Mouse (Mus musculus) lung, embryonic 16.5 days (tissue): Measurements from ENCODE around the gene Gm49395. TPM values are rescaled to one million over a fixed set of nuclear protein-coding genes. Genes with fewer than 3 reads are reported as not detected.

Experiments used
- ATAC-seq: fragments of 200-750 bp; cut with Nextera tagmentation; 2 replicates; pipeline ENCODE4 v1.8.0; 2017; ENCODE audit warnings: low read depth, mild to moderate bottlenecking, moderate library complexity
- H3K27ac ChIP-seq: fragments of 300-500 bp; sonication (generic); 2 replicates; pipeline ENCODE4 v1.5.1; 2014; ENCODE audit warnings: mild to moderate bottlenecking, control low read depth, low read length
- H3K27me3 ChIP-seq: fragments of 300-500 bp; sonication (generic); 2 replicates; pipeline ENCODE4 v1.6.1; 2014; ENCODE audit warnings: low read depth, low read length, mixed read lengths; ENCODE audit not compliant: control insufficient read depth, insufficient read depth
- H3K36me3 ChIP-seq: fragments of 300-500 bp; sonication (generic); 2 replicates; pipeline ENCODE4 v1.6.1; 2014; ENCODE audit warnings: low read length; ENCODE audit not compliant: control insufficient read depth, insufficient read depth
- H3K4me1 ChIP-seq: fragments of 300-500 bp; sonication (generic); replicated peaks from 2 replicates; pipeline ENCODE4 v1.6.1; 2014; ENCODE audit warnings: low read length, mixed read lengths; ENCODE audit not compliant: control insufficient read depth, insufficient read depth
- H3K4me2 ChIP-seq: fragments of 300-500 bp; sonication (generic); 2 replicates; pipeline ENCODE4 v1.6.1; 2014; ENCODE audit warnings: low read depth, low read length, control low read depth
- H3K4me3 ChIP-seq: fragments of 300-500 bp; sonication (generic); 2 replicates; pipeline ENCODE4 v1.5.1; 2014; ENCODE audit warnings: mild to moderate bottlenecking, low read length, control low read depth
- H3K9ac ChIP-seq: fragments of 300-500 bp; sonication (generic); 2 replicates; pipeline ENCODE4 v1.6.1; 2014; ENCODE audit warnings: low read length, control low read depth
- H3K9me3 ChIP-seq: fragments of 300-500 bp; sonication (generic); 2 replicates; pipeline ENCODE4 v1.6.1; 2016; ENCODE audit warnings: low read length; ENCODE audit not compliant: control insufficient read depth
- WGBS: fragments of 180-500 bp; shearing (Covaris S2); extraction: QIAGEN DNeasy Blood & Tissue Kit; methylation state at CpG from one replicate; pipeline ENCODE4 v1.1.7; 2014; 5-methylcytosine and 5-hydroxymethylcytosine counted together
- polyA plus RNA-seq: library from polyadenylated mRNA; unstranded; fragments of >200 nt; fragmentation: Nextera tagmentation; extraction: Ambion mirVana; gene quantifications from 2 replicates; pipeline ENCODE4 v1.2.1, GENCODE M21; 2015

The Gm49395 gene
- polyA plus RNA-seq, 1 experiment from 2014 or later = 7.6 TPM

GRCm38 (mm10) chr13:115020727-115021126, 81.0 kb downstream of the Gm49395 start:
- no peak for ATAC-seq
- H3K36me3 ChIP-seq = no peaks in the 10 kb centered on the region
- H3K27ac ChIP-seq = no peak overlapping the region
- H3K4me1 ChIP-seq = no peaks in the 10 kb centered on the region
- H3K4me2 ChIP-seq = no peak overlapping the region
- H3K27me3 ChIP-seq = no peaks in the 10 kb centered on the region
- WGBS = 91% methylated on average over 4 of the region's 4 CpGs
- no peak overlapping the region for H3K4me3 ChIP-seq
- no peaks in the 10 kb centered on the region for H3K9me3 ChIP-seq
- no peak overlapping the region for H3K9ac ChIP-seq

- H3K36me3 ChIP-seq = no peaks in the 10 kb centered on the region
- H3K27ac ChIP-seq = no peak overlapping the region
- H3K9me3 ChIP-seq = no peaks in the 10 kb centered on the region
- H3K4me1 ChIP-seq = no peaks in the 10 kb centered on the region
- no peak overlapping the region for H3K9ac ChIP-seq
- no peak for ATAC-seq
- 85% methylated on average over 9 of the region's 9 CpGs for WGBS
- H3K27me3 ChIP-seq = no peaks in the 10 kb centered on the region
- H3K4me2 ChIP-seq = no peak overlapping the region
- no peak overlapping the region for H3K4me3 ChIP-seq
Observed at GRCm38 (mm10) chr13:115017545-115017944, 84.2 kb downstream of the Gm49395 start.

GRCm38 (mm10) chr13:115011547-115011946, 90.2 kb downstream of the Gm49395 start:
- Histone ChIP-seq H3K27me3 (no peaks in the 10 kb centered on the region), H3K27ac (no peak overlapping the region), H3K4me2 (no peak overlapping the region), H3K36me3 (0 out of 2 replicates have a peak, but pooled peaks cover 3% of the 10 kb centered on the region), H3K9me3 (no peaks in the 10 kb centered on the region), H3K9ac (no peak overlapping the region), H3K4me1 (no peaks in the 10 kb centered on the region), H3K4me3 (no peak overlapping the region)
- WGBS = 46% methylated on average over 6 of the region's 6 CpGs
- no peak for ATAC-seq

GRCm38 (mm10) chr13:115006213-115006835, 95.4 kb downstream of the Gm49395 start:
- no peaks in the 10 kb centered on the region for H3K9me3 ChIP-seq
- H3K9ac ChIP-seq = no peak overlapping the region
- no peaks in the 10 kb centered on the region for H3K27me3 ChIP-seq
- 0 out of 2 replicates have a peak, but pooled peaks have one; percentile 23 for ATAC-seq
- WGBS = 55% methylated on average over 9 of the region's 9 CpGs
- H3K36me3 ChIP-seq = 0 out of 2 replicates have a peak, but pooled peaks cover 3% of the 10 kb centered on the region
- H3K27ac ChIP-seq = peak overlapping the region; percentile 32; the same call in 1 of the 2 replicates
- no peaks in the 10 kb centered on the region; the same call in 1 of the 2 replicates for H3K4me1 ChIP-seq
- H3K4me3 ChIP-seq = no peak overlapping the region
- no peak overlapping the region for H3K4me2 ChIP-seq

GRCm38 (mm10) chr13:115005342-115005741, 96.4 kb downstream of the Gm49395 start:
- Histone ChIP-seq H3K27ac (no peak overlapping the region), H3K36me3 (0 out of 2 replicates have a peak, but pooled peaks cover 4% of the 10 kb centered on the region), H3K4me3 (no peak overlapping the region), H3K9ac (no peak overlapping the region), H3K4me2 (no peak overlapping the region), H3K27me3 (no peaks in the 10 kb centered on the region), H3K4me1 (no peaks in the 10 kb centered on the region; the same call in 1 of the 2 replicates), H3K9me3 (no peaks in the 10 kb centered on the region)
- no peak for ATAC-seq
- WGBS = 44% methylated on average over 6 of the region's 6 CpGs

- no peak overlapping the region for H3K9ac ChIP-seq
- H3K4me1 ChIP-seq = no peaks in the 10 kb centered on the region; the same call in 1 of the 2 replicates
- ATAC-seq = peak; percentile 54
- 0 out of 2 replicates have a peak, but pooled peaks cover 2% of the 10 kb centered on the region for H3K36me3 ChIP-seq
- WGBS = 37% methylated on average over 7 of the region's 7 CpGs
- no peaks in the 10 kb centered on the region for H3K27me3 ChIP-seq
- H3K9me3 ChIP-seq = no peaks in the 10 kb centered on the region; the same call in 1 of the 2 replicates
- no peak overlapping the region for H3K4me2 ChIP-seq
- H3K4me3 ChIP-seq = no peak overlapping the region
- no peak overlapping the region for H3K27ac ChIP-seq
Observed at GRCm38 (mm10) chr13:115003444-115004053, 98.2 kb downstream of the Gm49395 start.

- H3K9me3 ChIP-seq = no peaks in the 10 kb centered on the region; the same call in 1 of the 2 replicates
- H3K36me3 ChIP-seq = 0 out of 2 replicates have a peak, but pooled peaks cover 2% of the 10 kb centered on the region
- WGBS = 70% methylated on average over 3 of the region's 3 CpGs
- H3K4me3 ChIP-seq = no peak overlapping the region
- no peak overlapping the region for H3K27ac ChIP-seq
- no peak overlapping the region for H3K4me2 ChIP-seq
- H3K27me3 ChIP-seq = no peaks in the 10 kb centered on the region
- ATAC-seq = no peak
- H3K4me1 ChIP-seq = no peaks in the 10 kb centered on the region; the same call in 1 of the 2 replicates
- H3K9ac ChIP-seq = no peak overlapping the region
Observed at GRCm38 (mm10) chr13:115002837-115003236, 98.9 kb downstream of the Gm49395 start.

- WGBS = 83% methylated on average over 5 of the region's 5 CpGs
- Histone ChIP-seq H3K27me3 (no peaks in the 10 kb centered on the region), H3K4me2 (no peak overlapping the region), H3K27ac (no peak overlapping the region), H3K9ac (no peak overlapping the region), H3K4me1 (no peaks in the 10 kb centered on the region; the same call in 1 of the 2 replicates), H3K9me3 (no peaks in the 10 kb centered on the region; the same call in 1 of the 2 replicates), H3K4me3 (no peak overlapping the region), H3K36me3 (peaks cover 2% of the 10 kb centered on the region; the same call in 1 of the 2 replicates)
- ATAC-seq = no peak
Observed at GRCm38 (mm10) chr13:115002155-115002554, 99.6 kb downstream of the Gm49395 start.

GRCm38 (mm10) chr13:114999582-114999981, 102.1 kb downstream of the Gm49395 start:
- 84% methylated on average over 4 of the region's 4 CpGs for WGBS
- Histone ChIP-seq H3K4me3 (no peak overlapping the region), H3K4me2 (no peak overlapping the region), H3K4me1 (no peaks in the 10 kb centered on the region; the same call in 1 of the 2 replicates), H3K36me3 (peaks cover 2% of the 10 kb centered on the region; the same call in 1 of the 2 replicates), H3K27me3 (no peaks in the 10 kb centered on the region), H3K9me3 (no peaks in the 10 kb centered on the region; the same call in 1 of the 2 replicates), H3K27ac (no peak overlapping the region), H3K9ac (no peak overlapping the region)
- no peak for ATAC-seq
